Mouse (Mus musculus) neural tube, embryonic 11.5 days (tissue): ENCODE measurements around the gene Nt5dc2. TPM values are rescaled to one million over a fixed set of nuclear protein-coding genes. Genes with fewer than 3 reads are reported as not detected.

ENCODE experiments used
- ATAC-seq: fragments of 200-750 bp; cut with Nextera tagmentation; 2 replicates; pipeline ENCODE4 v1.8.0; 2017; ENCODE audit warnings: moderate number of reproducible peaks, mild to moderate bottlenecking, moderate TSS enrichment, moderate library complexity; ENCODE audit not compliant: insufficient read depth, low FRiP score, low TSS enrichment
- DNase-seq: peaks from one replicate; pipeline ENCODE4 v3.0.0-alpha.2; 2015; ENCODE audit warnings: low spot score
- H3K27ac ChIP-seq: fragments of 300-500 bp; sonication (generic); 2 replicates; pipeline ENCODE4 v1.5.1; 2014; ENCODE audit warnings: low read depth, mild to moderate bottlenecking, low read length
- H3K27me3 ChIP-seq: fragments of 300-500 bp; sonication (generic); 2 replicates; pipeline ENCODE4 v1.6.1; 2014; ENCODE audit warnings: mild to moderate bottlenecking, low read length, mixed read lengths; ENCODE audit not compliant: control insufficient read depth, insufficient read depth
- H3K36me3 ChIP-seq: fragments of 300-500 bp; sonication (generic); 2 replicates; pipeline ENCODE4 v1.6.1; 2014; ENCODE audit warnings: mild to moderate bottlenecking, low read length, moderate library complexity, mixed read lengths; ENCODE audit not compliant: control insufficient read depth, insufficient read depth
- H3K4me1 ChIP-seq: fragments of 300-500 bp; sonication (generic); 2 replicates; pipeline ENCODE4 v1.6.1; 2014; ENCODE audit warnings: low read length, mixed read lengths; ENCODE audit not compliant: control insufficient read depth, insufficient read depth
- H3K4me2 ChIP-seq: fragments of 300-500 bp; sonication (generic); 2 replicates; pipeline ENCODE4 v1.6.1; 2014; ENCODE audit warnings: low read depth, mild to moderate bottlenecking, moderate library complexity
- H3K4me3 ChIP-seq: fragments of 300-500 bp; sonication (generic); 2 replicates; pipeline ENCODE4 v1.5.1; 2014; ENCODE audit warnings: low read depth, low read length
- H3K9ac ChIP-seq: fragments of 300-500 bp; sonication (generic); 2 replicates; pipeline ENCODE4 v1.6.1; 2014; ENCODE audit warnings: mild to moderate bottlenecking, low read length
- H3K9me3 ChIP-seq: fragments of 300-500 bp; sonication (generic); 2 replicates; pipeline ENCODE4 v1.6.1; 2016; ENCODE audit warnings: low read length; ENCODE audit not compliant: control insufficient read depth
- WGBS: fragments of 180-500 bp; shearing (Covaris S2); extraction: QIAGEN DNeasy Blood & Tissue Kit; methylation state at CpG from one replicate; pipeline ENCODE4 v1.1.7; 2014; 5-methylcytosine and 5-hydroxymethylcytosine counted together
- polyA plus RNA-seq: library from polyadenylated mRNA; unstranded; fragments of >200 nt; fragmentation: Nextera tagmentation; extraction: Ambion mirVana; gene quantifications from 2 replicates; pipeline ENCODE4 v1.2.1, GENCODE M21; 2014

Nt5dc2 gene
- polyA plus RNA-seq: 537 and 588 TPM in 2 replicates

DNA sequence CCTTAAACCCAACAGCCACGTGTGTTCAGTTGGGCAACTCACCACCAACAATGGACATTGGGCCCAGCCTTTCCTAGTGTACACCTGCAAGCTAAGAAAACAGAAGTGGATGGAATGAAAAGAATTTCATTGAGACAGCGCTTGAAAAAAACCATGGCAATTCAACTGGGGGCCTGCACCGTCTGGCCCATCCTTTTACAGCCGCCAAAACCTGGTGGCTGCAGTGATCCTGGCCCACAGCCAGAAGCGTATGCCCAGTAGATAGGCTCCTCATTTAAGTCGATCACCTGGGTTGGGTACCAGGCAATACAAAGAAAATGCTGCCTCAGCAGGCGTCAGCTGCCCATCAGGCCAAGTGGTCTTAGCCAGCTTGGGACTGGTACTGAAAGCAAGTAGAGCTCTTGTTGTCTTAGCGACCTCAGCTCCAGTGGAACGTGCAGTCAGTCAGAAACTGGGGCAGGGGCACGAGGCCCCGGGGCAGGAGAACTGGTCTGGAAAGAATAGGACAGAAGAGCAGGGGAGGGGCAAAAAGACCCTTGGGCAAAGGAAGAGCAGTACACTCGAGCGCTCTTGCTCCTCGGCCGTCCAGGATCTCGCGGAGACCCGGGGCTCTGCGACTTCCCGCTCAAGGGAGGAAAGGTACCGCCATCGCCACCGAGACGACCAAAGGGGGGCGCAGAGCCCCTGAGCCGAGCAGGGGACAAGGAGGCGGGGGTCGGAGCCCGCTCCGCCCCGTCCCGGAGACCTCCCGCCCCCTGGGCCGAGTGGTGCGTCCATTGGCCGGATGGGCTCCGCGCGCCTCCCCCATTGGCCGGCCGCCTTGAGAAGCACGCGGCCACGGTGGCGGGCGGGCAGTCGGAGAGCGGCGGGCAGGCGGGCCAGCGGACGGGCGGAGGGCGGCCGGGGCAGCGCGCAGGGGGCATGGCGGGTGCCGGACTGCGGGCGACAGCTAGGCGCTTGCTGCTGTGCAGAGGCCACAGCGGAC is at the start of gene Nt5dc2:
Gene Nt5dc2, plus strand, starts transcription at position 818 of the 985 bp plus-strand sequence.
- DNase-seq: peak; percentile 98
- peaks cover 6% of the 10 kb centered on the region for H3K36me3 ChIP-seq
- peak within 1 kb of the TSS; percentile 90 for H3K9ac ChIP-seq
- peak within 1 kb of the TSS; percentile 87 for H3K27ac ChIP-seq
- H3K4me1 ChIP-seq: peaks cover 22% of the 10 kb centered on the region
- peak within 1 kb of the TSS; percentile 93 for H3K4me2 ChIP-seq
- no peaks in the 10 kb centered on the region for H3K9me3 ChIP-seq
- H3K4me3 ChIP-seq: peak within 1 kb of the TSS; percentile 95
- 6% methylated on average over 52 of the region's 63 CpGs for WGBS
- ATAC-seq: peak; percentile 88
- H3K27me3 ChIP-seq: no peaks in the 10 kb centered on the region

- H3K4me1 ChIP-seq: no peaks in the 10 kb centered on the region
- DNase-seq: no peak
- H3K9ac ChIP-seq: no peak overlapping the region
- no peaks in the 10 kb centered on the region for H3K27me3 ChIP-seq
- H3K4me2 ChIP-seq: no peak overlapping the region
- H3K27ac ChIP-seq: no peak overlapping the region
- peaks cover 9% of the 10 kb centered on the region for H3K36me3 ChIP-seq
- H3K4me3 ChIP-seq: no peak overlapping the region
- H3K9me3 ChIP-seq: no peaks in the 10 kb centered on the region
- no peak for ATAC-seq
Measured at GRCm38 (mm10) chr14:31081147-31081546, 49.7 kb upstream of the Nt5dc2 start.

- no peak for ATAC-seq
- H3K4me1 ChIP-seq: no peaks in the 10 kb centered on the region
- no peak overlapping the region for H3K4me3 ChIP-seq
- peaks cover 21% of the 10 kb centered on the region for H3K36me3 ChIP-seq
- WGBS: 88% methylated on average over 6 of the region's 6 CpGs
- no peak overlapping the region for H3K4me2 ChIP-seq
- no peaks in the 10 kb centered on the region for H3K9me3 ChIP-seq
- no peaks in the 10 kb centered on the region for H3K27me3 ChIP-seq
- H3K9ac ChIP-seq: no peak overlapping the region
- no peak for DNase-seq
- H3K27ac ChIP-seq: no peak overlapping the region
Measured at GRCm38 (mm10) chr14:31087433-31087832, 43.4 kb upstream of the Nt5dc2 start.

- Histone ChIP-seq H3K9me3 (no peaks in the 10 kb centered on the region), H3K36me3 (peaks cover 21% of the 10 kb centered on the region), H3K27ac (no peak overlapping the region), H3K9ac (no peak overlapping the region), H3K27me3 (no peaks in the 10 kb centered on the region), H3K4me1 (no peaks in the 10 kb centered on the region), H3K4me3 (no peak overlapping the region), H3K4me2 (no peak overlapping the region)
- WGBS: 94% methylated on average over 2 of the region's 2 CpGs
- ATAC-seq (no peak), DNase-seq (no peak)
Measured at GRCm38 (mm10) chr14:31088515-31088914, 42.3 kb upstream of the Nt5dc2 start.

- Histone ChIP-seq H3K36me3 (peaks cover 21% of the 10 kb centered on the region), H3K27me3 (no peaks in the 10 kb centered on the region), H3K9me3 (no peaks in the 10 kb centered on the region), H3K9ac (no peak overlapping the region), H3K4me1 (no peaks in the 10 kb centered on the region), H3K27ac (no peak overlapping the region), H3K4me2 (no peak overlapping the region), H3K4me3 (no peak overlapping the region)
- DNase-seq: no peak
- ATAC-seq: no peak
- 85% methylated on average over 1 of the region's 1 CpGs for WGBS
Measured at GRCm38 (mm10) chr14:31089918-31090317, 40.9 kb upstream of the Nt5dc2 start.

DNA sequence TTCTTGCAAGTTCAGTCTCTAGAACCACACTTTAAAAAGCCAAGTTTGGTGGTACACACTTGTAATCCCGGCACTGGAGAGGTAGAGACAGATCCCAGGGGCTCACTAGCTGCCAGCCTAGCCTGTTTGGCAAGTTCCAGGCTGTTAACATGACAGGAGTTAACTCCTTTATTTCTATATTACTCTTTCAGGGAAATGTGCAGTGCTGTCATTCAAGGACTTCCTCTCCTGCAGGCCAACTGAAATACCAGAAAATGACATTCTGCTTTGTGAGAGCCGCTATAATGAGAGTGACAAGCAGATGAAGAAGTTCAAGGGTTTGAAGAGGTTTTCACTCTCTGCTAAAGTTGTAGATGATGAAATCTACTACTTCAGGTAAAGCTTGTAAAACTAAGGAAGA is 25.7 kb upstream of the Nt5dc2 start:
- Histone ChIP-seq H3K9ac (no peak overlapping the region), H3K4me2 (no peak overlapping the region), H3K36me3 (peaks cover 18% of the 10 kb centered on the region), H3K27me3 (no peaks in the 10 kb centered on the region), H3K4me3 (no peak overlapping the region), H3K27ac (no peak overlapping the region), H3K4me1 (no peaks in the 10 kb centered on the region), H3K9me3 (no peaks in the 10 kb centered on the region)
- DNase-seq: no peak
- WGBS: 90% methylated on average over 2 of the region's 2 CpGs
- no peak for ATAC-seq

GRCm38 (mm10) chr14:31110613-31111012 is 20.2 kb upstream of the Nt5dc2 start:
- ATAC-seq (no peak), DNase-seq (no peak)
- WGBS: 89% methylated on average over 3 of the region's 3 CpGs
- H3K27ac ChIP-seq: no peak overlapping the region
- no peak overlapping the region for H3K9ac ChIP-seq
- H3K9me3 ChIP-seq: no peaks in the 10 kb centered on the region
- no peaks in the 10 kb centered on the region for H3K4me1 ChIP-seq
- no peak overlapping the region for H3K4me3 ChIP-seq
- H3K4me2 ChIP-seq: no peak overlapping the region
- peaks cover 19% of the 10 kb centered on the region for H3K36me3 ChIP-seq
- no peaks in the 10 kb centered on the region for H3K27me3 ChIP-seq

DNA sequence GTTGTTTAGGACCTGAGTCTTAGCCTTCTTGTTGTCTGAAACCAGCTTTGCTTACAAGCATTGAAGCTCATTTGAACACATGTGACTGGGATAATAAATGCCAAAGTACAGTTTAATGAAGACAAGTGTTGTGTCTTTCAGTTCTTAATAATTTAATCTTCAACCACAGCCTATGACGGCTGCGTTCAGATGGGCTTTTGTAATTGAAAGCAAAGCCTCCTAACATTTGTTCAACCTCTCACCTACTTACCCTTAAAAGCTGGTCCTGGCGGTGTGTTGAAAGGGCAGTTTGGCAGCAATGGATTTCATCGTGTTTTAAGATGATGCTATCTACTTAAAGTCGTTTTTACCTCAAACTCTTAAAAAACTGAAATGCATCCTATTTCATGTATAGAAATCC is 18.7 kb upstream of the Nt5dc2 start:
- Histone ChIP-seq H3K36me3 (peaks cover 24% of the 10 kb centered on the region), H3K4me3 (no peak overlapping the region), H3K4me1 (no peaks in the 10 kb centered on the region), H3K9ac (no peak overlapping the region), H3K9me3 (no peaks in the 10 kb centered on the region), H3K4me2 (no peak overlapping the region), H3K27ac (no peak overlapping the region), H3K27me3 (no peaks in the 10 kb centered on the region)
- 89% methylated on average over 5 of the region's 5 CpGs for WGBS
- DNase-seq: no peak
- no peak for ATAC-seq

DNA sequence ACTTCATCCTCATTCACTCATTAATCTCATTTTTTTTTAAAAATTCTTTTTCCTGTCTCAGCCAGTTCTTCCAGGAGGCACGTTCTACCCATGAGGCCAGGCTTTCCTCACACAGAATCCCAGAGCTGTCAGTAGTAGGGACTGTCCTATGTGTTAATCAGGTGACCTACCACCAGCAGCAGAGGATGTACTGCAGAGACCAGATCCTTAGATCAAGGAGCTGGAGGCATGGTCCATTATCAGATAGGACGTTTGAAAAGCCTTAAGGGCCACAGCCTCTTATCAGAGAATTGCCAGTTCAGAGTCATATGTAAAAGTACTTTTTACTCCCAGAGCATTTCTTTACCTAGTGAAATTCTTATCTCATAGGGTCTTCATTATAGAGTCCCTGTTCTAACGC is 16.8 kb upstream of the Nt5dc2 start:
- DNase-seq (no peak), ATAC-seq (no peak)
- peaks cover 18% of the 10 kb centered on the region for H3K36me3 ChIP-seq
- no peaks in the 10 kb centered on the region for H3K4me1 ChIP-seq
- H3K27ac ChIP-seq: no peak overlapping the region
- no peaks in the 10 kb centered on the region for H3K27me3 ChIP-seq
- WGBS: 84% methylated on average over 3 of the region's 3 CpGs
- no peak overlapping the region for H3K9ac ChIP-seq
- H3K4me3 ChIP-seq: no peak overlapping the region
- no peaks in the 10 kb centered on the region for H3K9me3 ChIP-seq
- H3K4me2 ChIP-seq: no peak overlapping the region
